Mouse (Mus musculus) c-Kit-positive CD71-positive TER-119-positive erythroid progenitor cells, embryonic 14.5 days (primary cell): ENCODE measurements at regions not wholly inside any gene's neighbourhood (a gene's known extent, or its start where the extent isn't known, plus 50 kb on each side); places are given as distances from the start of the nearest gene placed in this dataset.

Experiments used
- DNase-seq: peaks from one replicate; pipeline ENCODE4 v3.0.0-alpha.2; 2013; ENCODE audit warnings: low spot score

DNA sequence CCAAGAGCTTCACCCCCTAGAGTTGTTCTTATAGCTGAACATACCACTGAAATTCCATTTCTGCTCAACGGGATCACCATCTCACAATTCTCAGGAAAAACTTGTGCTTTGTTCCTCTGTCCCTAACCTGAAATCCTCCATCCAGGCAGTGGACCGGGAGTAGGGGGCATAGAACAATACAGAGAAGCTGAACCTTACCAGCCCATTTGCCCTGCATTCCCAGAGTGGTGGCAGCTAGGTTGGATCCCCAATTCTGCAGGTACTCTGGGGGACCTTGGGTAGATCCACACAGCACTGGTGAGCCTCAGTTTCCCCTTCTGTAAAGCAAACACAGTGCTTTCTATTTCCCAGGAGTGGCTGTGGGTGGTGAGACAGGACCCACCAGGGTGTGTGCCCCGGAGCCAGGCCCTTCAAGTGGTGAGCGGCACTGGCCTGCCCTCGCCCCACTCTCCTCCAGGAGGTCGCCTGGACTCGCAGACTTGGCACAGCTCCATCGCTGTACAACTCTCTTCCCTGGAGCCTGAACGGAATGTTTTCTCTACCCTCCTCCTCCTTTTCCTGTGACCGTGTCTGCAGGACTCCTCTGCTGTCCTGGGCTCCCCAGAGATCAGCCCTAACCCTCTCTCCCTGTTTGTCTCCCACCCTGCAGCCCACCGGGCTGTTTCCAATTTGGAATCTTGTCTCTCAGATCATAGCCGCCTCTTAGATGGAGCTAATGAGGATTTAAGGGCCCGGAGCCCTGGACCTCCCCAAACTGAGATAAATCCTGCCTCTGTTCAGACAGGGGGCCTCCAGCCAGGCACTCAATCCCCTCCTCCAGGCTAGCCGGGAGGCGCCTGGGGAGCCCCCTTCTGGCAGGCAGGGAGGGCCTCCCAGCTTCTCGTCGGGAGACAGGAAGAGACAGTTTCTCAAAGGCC lies 52.3 kb upstream of the Cux1 start:
- no peak for DNase-seq

DNA sequence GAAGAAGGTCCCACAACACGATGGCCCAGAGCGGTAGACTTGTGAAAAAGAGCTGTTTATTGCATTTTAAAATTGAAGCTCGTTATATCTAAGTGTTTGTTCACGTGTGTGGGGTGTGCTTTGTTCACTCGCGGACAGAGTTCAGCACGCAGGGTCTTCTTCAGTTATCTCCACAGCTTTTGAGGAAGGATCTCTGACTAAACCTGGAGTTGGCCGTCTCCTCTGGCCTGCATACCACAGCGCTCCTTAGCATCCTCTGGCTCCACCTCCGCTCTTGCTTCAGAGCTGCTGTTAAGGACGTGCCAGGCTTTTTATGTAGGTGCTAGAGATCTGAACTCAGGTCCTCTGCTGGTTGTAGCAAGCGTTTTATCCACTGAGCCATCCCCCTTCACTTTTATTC lies 52.9 kb upstream of the Cux1 start:
- no peak for DNase-seq

DNA sequence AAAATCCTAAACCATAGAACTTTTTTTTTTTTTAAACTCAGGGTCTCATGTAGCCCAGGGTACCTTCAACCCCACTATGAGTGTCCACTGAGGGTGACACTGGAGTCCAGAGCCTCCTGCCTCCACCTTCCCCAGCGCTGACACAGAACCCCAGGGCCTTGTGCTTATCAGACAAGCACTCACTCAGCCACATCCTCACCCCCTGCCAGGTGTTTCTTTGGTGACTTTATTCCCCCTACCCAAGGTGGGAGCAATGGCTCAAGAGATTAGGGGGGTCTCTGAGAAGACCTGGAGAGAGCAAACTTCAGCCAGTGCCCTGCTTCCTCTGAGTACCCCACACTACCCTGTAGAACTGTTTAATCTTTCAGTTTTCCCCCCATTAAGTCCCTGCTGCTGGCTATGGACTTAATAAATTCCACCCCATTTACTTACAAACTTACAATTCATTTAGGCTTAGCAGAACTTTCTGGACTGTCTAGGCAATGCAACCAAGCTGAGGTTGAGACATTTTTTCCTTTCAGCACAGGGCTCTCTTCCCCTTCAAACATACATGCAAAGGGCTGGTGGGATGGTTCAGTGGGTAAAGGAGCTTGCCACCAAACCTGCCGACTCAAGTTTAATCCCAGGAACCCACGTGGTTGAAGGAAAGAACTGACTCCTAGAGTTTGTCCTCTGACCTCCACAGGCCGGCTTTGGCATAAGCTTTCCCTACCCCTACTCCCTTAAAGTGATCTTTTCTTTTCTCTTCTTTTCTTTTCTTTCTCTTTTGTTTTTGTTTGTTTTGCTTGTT lies 54.2 kb upstream of the Cux1 start:
- DNase-seq = no peak

- DNase-seq = no peak
These were observed 54.9 kb upstream of the Cux1 start for GRCm38 (mm10) chr5:136622152-136622551.

GRCm38 (mm10) chr5:136622721-136623542 lies 55.6 kb upstream of the Cux1 start:
- DNase-seq = peak; percentile 76

DNA sequence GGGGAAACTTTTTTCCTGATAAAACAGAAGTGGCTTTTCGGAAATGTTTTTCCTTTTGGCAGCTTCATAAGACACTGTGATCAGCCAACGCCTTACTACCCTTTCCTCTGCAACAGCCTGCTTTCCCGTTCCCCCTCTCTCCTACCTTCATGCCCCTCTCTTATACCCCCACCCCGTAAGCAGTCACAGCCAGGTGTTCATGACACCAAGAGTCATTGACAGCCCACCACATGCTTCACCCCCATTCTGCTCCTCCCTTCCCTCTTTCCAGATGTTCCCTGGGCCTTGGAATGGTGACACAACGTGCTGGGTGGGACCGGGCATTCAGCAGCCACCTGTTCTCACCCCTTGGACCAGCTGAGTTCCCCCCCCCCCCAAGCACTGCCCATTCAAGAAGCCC lies 56.5 kb upstream of the Cux1 start:
- no peak for DNase-seq

DNA sequence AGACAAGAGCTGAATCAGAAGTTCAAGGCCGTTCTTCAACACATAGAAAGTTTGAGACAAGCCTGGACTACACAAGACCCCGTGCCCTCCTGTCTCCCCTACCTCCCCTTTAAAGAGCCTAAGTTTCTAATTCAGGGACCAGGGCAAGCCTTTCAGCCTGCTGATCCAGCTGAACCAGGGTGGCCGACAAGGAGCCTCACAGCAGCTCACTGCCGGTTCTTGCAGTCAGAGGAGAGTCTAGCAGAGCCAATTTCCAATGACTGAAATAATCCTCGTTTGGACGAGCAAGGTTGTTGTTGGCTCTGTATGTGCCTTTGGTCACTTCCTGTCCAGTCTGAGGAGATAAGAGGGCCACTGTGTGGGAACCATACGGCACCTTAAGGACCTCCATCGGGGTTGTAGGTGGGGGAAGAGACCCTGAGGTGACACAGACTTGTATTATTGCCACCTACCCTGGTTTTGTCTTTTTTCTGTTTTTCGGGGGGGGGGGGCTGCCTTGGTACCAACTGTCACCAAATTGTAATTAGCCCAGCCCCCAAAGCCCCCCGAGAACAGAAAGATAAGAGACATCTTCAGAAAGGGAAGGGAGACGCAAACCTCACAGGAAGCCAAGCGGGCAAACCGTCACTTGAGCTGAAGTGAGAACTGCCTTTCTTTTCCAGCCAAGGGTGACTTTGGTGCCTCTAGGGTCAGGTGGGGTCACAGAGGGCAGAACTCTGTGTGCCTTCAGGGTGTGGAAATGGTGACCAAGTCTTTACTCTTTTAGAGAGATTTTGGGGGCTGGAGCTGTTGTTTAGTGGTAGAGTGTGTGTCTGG lies 58.1 kb upstream of the Cux1 start:
- no peak for DNase-seq

GRCm38 (mm10) chr5:136626142-136626771 lies 59.0 kb upstream of the Cux1 start:
- DNase-seq = no peak

DNA sequence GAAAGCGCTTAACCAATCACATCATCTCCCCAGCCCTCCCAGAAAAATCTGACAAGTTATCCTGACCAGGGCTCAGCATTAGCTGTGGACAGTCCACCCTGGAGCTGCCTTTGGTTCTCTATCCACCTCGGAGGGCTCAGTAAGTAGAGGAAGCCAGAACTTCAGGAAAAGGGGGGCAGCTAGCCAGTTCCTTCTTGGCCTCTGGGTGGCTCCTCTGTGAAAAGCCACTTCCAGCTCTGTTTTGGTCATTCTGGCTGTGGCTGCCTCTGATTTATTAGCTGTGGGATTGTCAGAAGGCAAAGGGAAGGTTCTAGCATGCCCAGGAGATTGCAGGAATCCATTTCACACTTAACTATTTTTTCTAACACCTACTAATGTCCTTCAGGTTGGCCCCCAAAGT lies 59.6 kb upstream of the Cux1 start:
- DNase-seq = no peak

DNA sequence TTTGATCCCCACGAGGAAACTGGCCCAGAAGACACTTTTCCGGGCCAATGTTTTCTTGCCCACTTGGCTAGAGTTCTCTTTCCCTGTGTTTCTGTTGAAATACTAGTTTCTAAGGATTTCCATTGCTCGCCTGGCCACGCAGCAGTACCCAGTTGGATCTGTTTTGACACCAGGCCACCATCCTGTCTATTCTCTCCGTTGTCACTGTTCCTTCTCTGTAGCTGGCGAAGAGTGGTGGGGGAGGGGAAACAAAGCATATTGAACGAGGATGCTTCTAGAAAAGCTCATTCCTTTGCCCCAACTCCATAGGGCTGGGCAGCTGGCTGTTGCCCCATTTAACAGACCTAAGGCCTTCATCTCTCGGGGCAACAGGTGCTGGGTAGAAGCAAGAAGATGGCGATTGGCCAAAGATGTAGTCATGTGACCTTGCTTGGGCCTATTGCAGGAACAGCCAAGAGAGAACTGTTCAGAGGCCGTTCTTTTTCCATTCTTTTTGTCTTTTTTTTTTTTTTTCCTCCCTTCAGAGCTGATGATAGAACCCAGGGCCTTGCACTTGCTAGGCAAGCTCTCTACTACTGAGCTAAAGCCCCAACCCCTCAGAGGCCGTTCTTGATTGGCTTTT lies 60.5 kb upstream of the Cux1 start:
- no peak for DNase-seq

DNA sequence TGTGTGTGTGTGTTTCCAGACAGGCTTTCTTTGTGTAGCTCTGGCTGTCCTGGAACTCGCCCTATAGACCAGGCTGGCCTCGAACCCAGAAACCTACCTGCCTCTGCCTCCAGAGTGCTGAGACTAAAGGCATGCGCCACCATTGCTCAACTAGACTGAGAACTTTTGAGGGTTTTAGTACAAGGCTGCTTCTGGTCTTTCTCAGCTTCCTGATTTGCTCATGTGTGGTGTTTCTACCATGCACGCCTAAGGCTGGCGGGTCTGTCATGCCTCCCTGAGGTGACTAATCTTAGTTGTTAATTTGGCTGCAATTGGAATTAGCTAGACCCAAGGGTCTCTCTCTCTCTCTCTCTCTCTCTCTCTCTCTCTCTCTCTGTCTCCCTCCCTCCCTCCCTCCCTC lies 61.2 kb upstream of the Cux1 start:
- DNase-seq = no peak

- DNase-seq = no peak
These were observed 60.7 kb upstream of the Myl10 start for GRCm38 (mm10) chr5:136632286-136632685.

DNA sequence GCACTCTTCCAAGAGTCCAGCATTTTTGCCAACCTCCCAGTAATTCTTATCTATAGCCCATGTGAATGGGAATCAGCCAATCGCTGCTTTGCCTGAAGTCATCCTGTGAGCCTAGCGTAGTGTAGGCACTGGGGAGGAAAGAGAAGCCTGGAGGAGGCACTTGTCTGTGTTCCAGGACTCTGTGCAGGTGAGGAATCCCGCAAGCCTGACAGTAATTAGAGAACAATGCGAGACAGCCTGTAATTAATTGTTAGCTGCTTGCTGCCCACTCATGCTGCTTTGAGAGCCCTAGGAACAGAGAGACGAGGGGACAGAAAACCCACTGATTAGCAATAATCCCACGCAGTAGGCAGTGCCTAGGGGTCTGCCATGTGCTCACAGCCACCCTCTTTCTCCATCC lies 59.0 kb upstream of the Myl10 start:
- DNase-seq = no peak

- no peak for DNase-seq
These were observed 57.8 kb upstream of the Myl10 start for GRCm38 (mm10) chr5:136635119-136635518.

DNA sequence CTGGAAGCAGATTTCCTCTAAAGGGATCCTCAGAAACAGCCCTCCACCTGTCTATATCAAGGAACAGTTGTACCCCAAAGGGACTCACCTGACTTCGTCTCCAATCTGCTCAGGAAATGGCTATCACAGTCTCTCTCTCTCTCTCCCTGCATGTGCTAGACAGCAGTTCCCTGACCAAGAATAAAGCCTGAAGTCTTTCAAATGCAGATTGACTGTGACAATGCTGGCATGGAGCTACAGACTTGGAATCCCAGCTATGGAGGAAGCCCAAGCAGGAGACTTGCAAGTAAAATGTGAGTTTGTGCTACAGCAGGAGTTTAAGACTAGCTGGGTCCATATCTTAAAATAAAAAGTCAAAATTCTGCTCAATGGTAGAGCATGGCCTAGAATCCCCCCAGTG lies 56.5 kb upstream of the Myl10 start:
- no peak for DNase-seq

DNA sequence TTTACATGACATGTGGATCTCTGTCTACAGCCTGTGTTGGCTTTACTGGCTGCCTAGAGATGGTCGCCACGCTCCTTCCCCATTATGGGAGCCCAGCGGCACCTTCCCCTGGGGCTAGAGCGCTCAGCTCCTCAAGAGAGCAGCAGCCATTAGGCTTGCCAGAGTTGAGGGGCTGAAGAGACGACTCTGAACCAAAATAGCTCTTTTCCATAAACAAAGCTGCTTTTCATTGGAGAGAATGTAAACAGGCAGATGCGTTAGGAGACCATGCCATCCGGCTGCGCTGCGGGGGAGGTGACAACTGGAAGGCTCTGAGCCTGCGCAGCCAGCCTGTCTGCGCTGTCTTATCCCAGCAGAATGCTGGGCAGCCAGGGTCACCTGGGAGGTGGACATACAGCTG lies 55.1 kb upstream of the Myl10 start:
- no peak for DNase-seq

- DNase-seq = no peak
These were observed 51.9 kb upstream of the Myl10 start for GRCm38 (mm10) chr5:136640871-136641619.

GRCm38 (mm10) chr5:136642208-136642607 lies 50.7 kb upstream of the Myl10 start:
- DNase-seq = no peak
